Mouse (Mus musculus): ENCODE data around the gene Anks3. TPM values are rescaled to one million over a fixed set of nuclear protein-coding genes. Genes with fewer than 3 reads are reported as not detected.

Anks3 gene
- polyA plus RNA-seq, 1 experiment from 2014 or later, result 32.4 TPM

DNA sequence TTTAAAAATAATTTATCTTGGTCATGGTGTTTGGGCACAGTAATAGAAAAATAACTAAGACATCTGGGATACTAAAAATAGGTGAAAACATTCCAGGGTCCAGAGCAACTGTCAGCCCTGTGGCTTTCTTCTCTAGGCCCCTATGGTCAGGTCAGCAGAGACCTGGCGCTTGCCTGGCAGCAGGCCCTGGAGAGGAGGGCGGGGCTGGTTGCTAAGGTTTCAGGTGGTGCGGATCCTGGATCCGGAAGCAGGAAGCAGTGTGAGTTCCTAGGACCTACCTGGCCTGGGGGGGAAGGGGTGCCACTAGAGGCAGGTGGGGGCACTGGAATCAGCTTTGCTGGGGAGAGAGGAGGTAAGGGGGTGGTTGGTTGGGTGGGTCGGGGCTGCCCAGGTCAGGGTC is 43.1 kb upstream of the Anks3 start, which contains the start of gene Smim22:
TSS of gene Smim22 (plus strand) at position 222 of the 400 bp plus-strand sequence.
- Histone ChIP-seq H3K27ac (replicated peaks; ENCODE audit: low read depth, low read length) (no peak within 1 kb of the TSS), H3K4me2 (ENCODE audit: low read depth, low read length) (no peak within 1 kb of the TSS), H3K4me3 (ENCODE audit: low read depth, low read length) (no peak within 1 kb of the TSS), H3K4me1 (ENCODE audit: control insufficient read depth, insufficient read depth, low read length) (no peaks in the 10 kb centered on the region), H3K36me3 (replicated peaks; ENCODE audit: control insufficient read depth, insufficient read depth, low read depth, low read length) (no peaks in the 10 kb centered on the region), H3K9me3 (replicated peaks; ENCODE audit: control insufficient read depth, low read length) (no peaks in the 10 kb centered on the region), H3K27me3 (ENCODE audit: control insufficient read depth, insufficient read depth, low read length) (no peaks in the 10 kb centered on the region), H3K9ac (replicated peaks; ENCODE audit: low read length) (no peak within 1 kb of the TSS)
- 46% methylated on average over 5 of the region's 5 CpGs for WGBS
- ATAC-seq (replicated peaks; ENCODE audit: insufficient number of reproducible peaks, low FRiP score, low TSS enrichment, low read depth) (no peak), DNase-seq (ENCODE audit: low spot score) (peak; percentile 8)

DNA sequence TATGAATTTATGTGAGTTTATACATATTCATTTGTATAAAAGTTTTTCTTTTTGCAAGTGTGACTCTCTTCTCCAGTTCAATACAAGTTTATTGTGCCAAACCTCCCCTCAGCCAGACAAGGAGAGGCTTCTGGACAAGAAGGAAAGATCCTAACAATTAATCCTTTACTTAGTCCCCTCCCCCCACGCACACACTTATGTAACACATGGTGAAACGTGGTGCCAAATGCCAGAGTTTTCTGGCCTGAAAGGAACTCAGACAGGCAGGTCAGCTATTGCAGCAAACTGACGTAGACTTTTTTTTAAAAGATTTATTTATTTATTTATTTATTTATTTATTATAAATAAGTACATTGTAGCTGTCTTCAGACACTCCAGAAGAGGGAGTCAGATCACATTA is 36.6 kb upstream of the Anks3 start:
- WGBS, result 69% methylated on average over 3 of the region's 3 CpGs
- ATAC-seq (replicated peaks; ENCODE audit: insufficient number of reproducible peaks, low FRiP score, low TSS enrichment, low read depth) (no peak), DNase-seq (ENCODE audit: low spot score) (no peak)
- no peak overlapping the region for H3K4me3 ChIP-seq (ENCODE audit: low read depth, low read length)
- no peaks in the 10 kb centered on the region for H3K36me3 ChIP-seq (replicated peaks; ENCODE audit: control insufficient read depth, insufficient read depth, low read depth, low read length)
- H3K9ac ChIP-seq (replicated peaks; ENCODE audit: low read length), result no peak overlapping the region
- H3K27me3 ChIP-seq (ENCODE audit: control insufficient read depth, insufficient read depth, low read length), result no peaks in the 10 kb centered on the region
- no peak overlapping the region for H3K4me2 ChIP-seq (ENCODE audit: low read depth, low read length)
- H3K4me1 ChIP-seq (ENCODE audit: control insufficient read depth, insufficient read depth, low read length), result no peaks in the 10 kb centered on the region
- no peaks in the 10 kb centered on the region for H3K9me3 ChIP-seq (replicated peaks; ENCODE audit: control insufficient read depth, low read length)
- no peak overlapping the region for H3K27ac ChIP-seq (replicated peaks; ENCODE audit: low read depth, low read length)

DNA sequence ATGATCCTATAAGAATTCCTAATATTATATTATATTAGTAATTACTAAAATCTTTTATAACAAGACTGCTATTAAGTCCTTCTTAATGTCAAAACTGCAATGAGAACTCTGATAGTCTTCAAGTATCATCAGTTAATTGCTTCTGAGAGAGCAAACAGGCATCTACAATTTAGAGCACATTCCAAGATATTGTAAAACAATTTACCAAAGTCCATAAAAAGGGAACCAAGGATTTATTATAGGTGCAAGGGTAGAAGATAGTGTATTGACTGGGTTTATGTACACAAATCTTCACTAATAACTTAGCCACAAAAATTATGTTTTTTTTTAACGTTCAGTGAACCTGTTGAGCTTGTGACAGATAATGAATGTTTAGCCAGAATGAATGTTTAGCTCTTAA is 35.0 kb upstream of the Anks3 start:
- DNase-seq (ENCODE audit: low spot score), result no peak
- H3K27me3 ChIP-seq (ENCODE audit: control insufficient read depth, insufficient read depth, low read length), result no peaks in the 10 kb centered on the region
- H3K4me1 ChIP-seq (ENCODE audit: control insufficient read depth, insufficient read depth, low read length), result no peaks in the 10 kb centered on the region
- no peak overlapping the region for H3K4me2 ChIP-seq (ENCODE audit: low read depth, low read length)
- no peak for ATAC-seq (replicated peaks; ENCODE audit: insufficient number of reproducible peaks, low FRiP score, low TSS enrichment, low read depth)
- WGBS, result 76% methylated on average over 1 of the region's 1 CpGs
- H3K36me3 ChIP-seq (replicated peaks; ENCODE audit: control insufficient read depth, insufficient read depth, low read depth, low read length), result no peaks in the 10 kb centered on the region
- H3K9ac ChIP-seq (replicated peaks; ENCODE audit: low read length), result no peak overlapping the region
- H3K4me3 ChIP-seq (ENCODE audit: low read depth, low read length), result no peak overlapping the region
- H3K9me3 ChIP-seq (replicated peaks; ENCODE audit: control insufficient read depth, low read length), result no peaks in the 10 kb centered on the region
- H3K27ac ChIP-seq (replicated peaks; ENCODE audit: low read depth, low read length), result no peak overlapping the region

DNA sequence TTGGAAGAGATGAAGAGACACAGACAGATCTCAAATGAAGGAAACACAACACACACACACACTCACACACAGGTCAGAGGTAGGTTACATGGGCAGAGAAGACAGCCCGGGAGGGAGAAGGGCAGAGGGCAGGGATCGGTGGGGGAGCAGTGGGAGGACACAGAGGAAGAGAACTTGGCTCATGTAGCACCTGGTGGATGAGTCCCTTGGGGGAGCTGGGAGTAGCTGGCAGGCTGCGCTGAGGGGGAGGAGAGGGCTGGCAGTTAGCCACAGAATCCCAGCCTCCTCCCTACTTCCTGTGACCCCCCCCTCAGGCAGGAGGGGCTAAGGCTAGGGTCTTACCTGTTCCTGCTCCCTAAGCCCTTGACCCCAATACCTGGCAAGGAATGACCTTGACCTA is 33.5 kb upstream of the Anks3 start, which contains the start of gene Sept12:
TSS of gene Sept12 (minus strand) at position 300 of the 400 bp plus-strand sequence.
- Histone ChIP-seq H3K4me2 (ENCODE audit: low read depth, low read length) (no peak within 1 kb of the TSS), H3K4me1 (ENCODE audit: control insufficient read depth, insufficient read depth, low read length) (no peaks in the 10 kb centered on the region), H3K9me3 (replicated peaks; ENCODE audit: control insufficient read depth, low read length) (no peaks in the 10 kb centered on the region), H3K4me3 (ENCODE audit: low read depth, low read length) (no peak within 1 kb of the TSS), H3K27me3 (ENCODE audit: control insufficient read depth, insufficient read depth, low read length) (no peaks in the 10 kb centered on the region), H3K27ac (replicated peaks; ENCODE audit: low read depth, low read length) (no peak within 1 kb of the TSS), H3K9ac (replicated peaks; ENCODE audit: low read length) (no peak within 1 kb of the TSS), H3K36me3 (replicated peaks; ENCODE audit: control insufficient read depth, insufficient read depth, low read depth, low read length) (no peaks in the 10 kb centered on the region)
- DNase-seq (ENCODE audit: low spot score), result no peak
- ATAC-seq (replicated peaks; ENCODE audit: insufficient number of reproducible peaks, low FRiP score, low TSS enrichment, low read depth), result no peak
- WGBS, result 35% methylated on average over 3 of the region's 3 CpGs

DNA sequence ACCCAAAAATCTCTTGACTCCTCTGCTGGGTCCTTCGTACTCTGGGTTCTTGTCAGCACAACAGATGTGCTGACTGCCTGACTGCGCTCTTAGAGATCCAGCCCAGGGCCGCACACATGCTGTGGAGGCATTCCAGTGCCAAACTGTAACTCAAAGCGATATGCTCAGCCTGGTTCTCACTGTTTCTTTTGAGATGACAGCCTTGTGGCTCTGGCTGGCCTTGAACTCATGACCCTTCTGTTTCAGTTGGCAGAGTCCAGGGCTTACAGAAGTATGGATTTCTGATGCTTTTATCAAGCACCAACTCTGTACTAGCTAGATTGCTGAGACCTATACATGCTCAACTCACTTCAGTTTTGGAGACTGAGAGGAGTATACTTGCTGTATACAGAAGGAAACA is 29.3 kb upstream of the Anks3 start:
- Histone ChIP-seq H3K4me3 (ENCODE audit: low read depth, low read length) (no peak overlapping the region), H3K36me3 (replicated peaks; ENCODE audit: control insufficient read depth, insufficient read depth, low read depth, low read length) (no peaks in the 10 kb centered on the region), H3K4me1 (ENCODE audit: control insufficient read depth, insufficient read depth, low read length) (no peaks in the 10 kb centered on the region), H3K9ac (replicated peaks; ENCODE audit: low read length) (no peak overlapping the region), H3K9me3 (replicated peaks; ENCODE audit: control insufficient read depth, low read length) (no peaks in the 10 kb centered on the region), H3K27me3 (ENCODE audit: control insufficient read depth, insufficient read depth, low read length) (no peaks in the 10 kb centered on the region), H3K27ac (replicated peaks; ENCODE audit: low read depth, low read length) (no peak overlapping the region), H3K4me2 (ENCODE audit: low read depth, low read length) (no peak overlapping the region)
- DNase-seq (ENCODE audit: low spot score) (no peak), ATAC-seq (replicated peaks; ENCODE audit: insufficient number of reproducible peaks, low FRiP score, low TSS enrichment, low read depth) (no peak)
- WGBS, result 80% methylated on average over 4 of the region's 4 CpGs

DNA sequence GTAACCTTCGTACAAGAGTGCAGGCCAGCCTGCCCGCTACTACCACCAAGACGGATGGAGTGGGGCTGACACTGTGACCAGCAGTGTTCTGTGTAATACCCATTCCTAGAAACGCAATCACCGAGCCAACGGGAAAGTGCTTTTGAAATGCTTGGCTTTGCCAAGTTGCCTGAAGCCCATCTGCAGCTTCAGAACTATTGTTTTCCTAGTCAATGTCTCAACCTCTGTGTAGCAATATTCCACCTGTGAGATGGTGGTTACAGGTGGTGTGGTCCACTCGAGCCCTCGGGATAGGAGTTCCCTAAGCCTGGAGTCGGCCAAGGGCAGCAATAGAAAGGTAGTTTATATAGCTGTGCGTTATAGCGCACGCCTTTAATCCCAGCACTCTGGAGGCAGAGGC is 20.7 kb upstream of the Anks3 start:
- Histone ChIP-seq H3K4me3 (ENCODE audit: low read depth, low read length) (no peak overlapping the region), H3K9ac (replicated peaks; ENCODE audit: low read length) (no peak overlapping the region), H3K27me3 (ENCODE audit: control insufficient read depth, insufficient read depth, low read length) (no peaks in the 10 kb centered on the region), H3K27ac (replicated peaks; ENCODE audit: low read depth, low read length) (no peak overlapping the region), H3K36me3 (replicated peaks; ENCODE audit: control insufficient read depth, insufficient read depth, low read depth, low read length) (no peaks in the 10 kb centered on the region), H3K4me1 (ENCODE audit: control insufficient read depth, insufficient read depth, low read length) (no peaks in the 10 kb centered on the region), H3K9me3 (replicated peaks; ENCODE audit: control insufficient read depth, low read length) (no peaks in the 10 kb centered on the region), H3K4me2 (ENCODE audit: low read depth, low read length) (no peak overlapping the region)
- ATAC-seq (replicated peaks; ENCODE audit: insufficient number of reproducible peaks, low FRiP score, low TSS enrichment, low read depth) (no peak), DNase-seq (ENCODE audit: low spot score) (no peak)
- whole genome bisulfite sequencing, result 96% methylated on average over 12 of the region's 12 CpGs

DNA sequence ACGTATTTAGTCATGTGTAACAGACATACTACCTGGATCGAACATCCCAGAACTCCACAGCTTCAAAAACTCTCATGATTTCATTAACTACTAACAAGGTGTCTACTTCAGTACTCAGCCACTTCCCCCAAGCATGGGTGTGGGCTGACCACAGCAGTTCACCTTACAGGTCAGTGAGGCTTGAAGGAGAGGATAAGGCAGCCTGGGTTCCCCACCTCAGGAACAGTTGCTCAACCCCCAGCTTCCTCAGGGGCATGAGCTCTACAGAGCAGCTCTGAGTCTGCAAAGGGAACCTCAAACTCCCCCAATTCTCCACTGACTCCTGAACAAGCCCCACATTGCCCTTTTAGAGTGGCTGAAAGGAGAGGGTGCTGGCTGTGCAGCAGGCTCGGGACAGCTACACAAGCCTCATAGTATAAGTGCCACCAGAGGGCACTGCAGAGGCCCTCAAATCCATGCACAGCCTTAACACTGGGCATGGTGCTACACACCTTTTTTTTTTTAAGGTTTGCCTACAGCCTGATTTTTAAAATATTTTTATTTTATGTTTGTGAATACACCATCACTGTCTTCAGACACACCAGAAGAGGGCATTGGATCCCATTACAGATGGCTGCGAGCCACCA is 15.9 kb upstream of the Anks3 start:
- DNase-seq (ENCODE audit: low spot score) (peak; percentile 54), ATAC-seq (replicated peaks; ENCODE audit: insufficient number of reproducible peaks, low FRiP score, low TSS enrichment, low read depth) (no peak)
- Histone ChIP-seq H3K36me3 (replicated peaks; ENCODE audit: control insufficient read depth, insufficient read depth, low read depth, low read length) (no peaks in the 10 kb centered on the region), H3K9ac (replicated peaks; ENCODE audit: low read length) (no peak overlapping the region), H3K4me1 (ENCODE audit: control insufficient read depth, insufficient read depth, low read length) (no peaks in the 10 kb centered on the region), H3K27ac (replicated peaks; ENCODE audit: low read depth, low read length) (no peak overlapping the region), H3K27me3 (ENCODE audit: control insufficient read depth, insufficient read depth, low read length) (no peaks in the 10 kb centered on the region), H3K4me2 (ENCODE audit: low read depth, low read length) (no peak overlapping the region), H3K9me3 (replicated peaks; ENCODE audit: control insufficient read depth, low read length) (no peaks in the 10 kb centered on the region), H3K4me3 (ENCODE audit: low read depth, low read length) (no peak overlapping the region)
- 74% methylated on average over 4 of the region's 4 CpGs for WGBS

DNA sequence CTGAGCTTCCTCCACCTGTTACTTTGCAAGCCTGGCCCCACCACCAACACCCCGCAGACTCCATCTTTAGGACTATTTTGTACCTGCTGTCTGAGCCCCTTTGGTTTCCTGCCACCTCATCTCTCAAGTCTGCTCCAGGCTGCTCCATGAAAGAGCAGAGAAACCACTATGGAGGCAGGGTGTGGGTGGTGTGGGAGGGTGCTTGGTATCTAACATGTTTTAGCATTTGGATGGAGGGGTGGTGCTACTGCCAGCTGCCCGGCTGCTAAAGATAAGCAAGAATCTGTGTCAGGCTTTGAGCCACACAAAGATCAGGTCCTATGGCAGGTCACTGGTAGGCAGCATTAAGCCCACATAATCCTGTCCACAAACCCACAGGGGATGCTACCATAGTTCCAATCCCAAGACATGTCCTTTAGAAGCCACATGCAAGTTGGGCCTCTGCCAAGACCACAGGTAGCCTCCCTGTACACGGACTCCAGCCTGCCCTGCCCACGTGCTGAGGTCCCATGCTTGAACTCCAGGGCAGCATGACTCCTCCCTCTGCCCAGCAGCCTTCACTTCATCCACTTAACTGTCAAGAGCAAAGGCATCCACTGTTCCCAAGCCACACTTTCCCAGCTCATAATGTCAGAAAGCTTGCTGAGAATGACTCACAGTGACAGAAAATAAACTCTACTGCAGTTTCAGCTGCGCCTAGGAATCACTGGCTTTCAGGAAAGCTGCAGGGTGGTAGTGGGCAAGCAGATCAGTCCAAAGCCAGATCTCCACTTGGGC is 14.5 kb upstream of the Anks3 start:
- H3K4me3 ChIP-seq (ENCODE audit: low read depth, low read length), result no peak overlapping the region
- ATAC-seq (replicated peaks; ENCODE audit: insufficient number of reproducible peaks, low FRiP score, low TSS enrichment, low read depth) (no peak), DNase-seq (ENCODE audit: low spot score) (no peak)
- no peaks in the 10 kb centered on the region for H3K9me3 ChIP-seq (replicated peaks; ENCODE audit: control insufficient read depth, low read length)
- no peaks in the 10 kb centered on the region for H3K36me3 ChIP-seq (replicated peaks; ENCODE audit: control insufficient read depth, insufficient read depth, low read depth, low read length)
- no peak overlapping the region for H3K9ac ChIP-seq (replicated peaks; ENCODE audit: low read length)
- H3K4me2 ChIP-seq (ENCODE audit: low read depth, low read length), result no peak overlapping the region
- H3K27me3 ChIP-seq (ENCODE audit: control insufficient read depth, insufficient read depth, low read length), result no peaks in the 10 kb centered on the region
- H3K4me1 ChIP-seq (ENCODE audit: control insufficient read depth, insufficient read depth, low read length), result no peaks in the 10 kb centered on the region
- 64% methylated on average over 5 of the region's 5 CpGs for WGBS
- no peak overlapping the region for H3K27ac ChIP-seq (replicated peaks; ENCODE audit: low read depth, low read length)
